Mouse (Mus musculus) limb, embryonic 10.5 days (tissue): ENCODE data around the gene Pmm1. TPM values are rescaled to one million over a fixed set of nuclear protein-coding genes. Genes with fewer than 3 reads are reported as not detected.

ENCODE experiments used
- DNase-seq: peaks from one replicate; pipeline ENCODE4 v3.0.0-alpha.2; 2017; ENCODE audit warnings: low spot score
- H3K27ac ChIP-seq: fragments of 300-500 bp; sonication (generic); 2 replicates; pipeline ENCODE4 v1.5.1; 2016; ENCODE audit warnings: mild to moderate bottlenecking
- H3K27me3 ChIP-seq: fragments of 300-500 bp; sonication (generic); 2 replicates; pipeline ENCODE4 v1.6.1; 2016; ENCODE audit warnings: low read depth, mild to moderate bottlenecking; ENCODE audit not compliant: poor library complexity, severe bottlenecking
- H3K36me3 ChIP-seq: fragments of 300-500 bp; sonication (generic); 2 replicates; pipeline ENCODE4 v1.6.1; 2016; ENCODE audit warnings: mild to moderate bottlenecking, moderate library complexity
- H3K4me1 ChIP-seq: fragments of 300-500 bp; sonication (generic); 2 replicates; pipeline ENCODE4 v1.6.1; 2016
- H3K4me3 ChIP-seq: fragments of 300-500 bp; sonication (generic); 2 replicates; pipeline ENCODE4 v1.5.1; 2016; ENCODE audit warnings: mild to moderate bottlenecking, moderate library complexity
- H3K9me3 ChIP-seq: fragments of 300-500 bp; sonication (generic); replicated peaks from 2 replicates; pipeline ENCODE4 v1.6.1; 2016; ENCODE audit warnings: mild to moderate bottlenecking
- WGBS: fragments of 180-500 bp; shearing (Covaris S2); methylation state at CpG from one replicate; pipeline ENCODE4 v1.1.7; 2016; 5-methylcytosine and 5-hydroxymethylcytosine counted together
- polyA plus RNA-seq: library from polyadenylated mRNA; unstranded; fragments of >200 nt; fragmentation: Nextera tagmentation; extraction: Ambion mirVana; gene quantifications from 2 replicates; pipeline ENCODE4 v1.2.1, GENCODE M21; 2016

Gene Pmm1
- polyA plus RNA-seq, 1 experiment from 2014 or later = 18.1 TPM

- H3K27ac ChIP-seq = peak within 1 kb of the TSS; percentile 68
- DNase-seq = peak; percentile 67
- H3K27me3 ChIP-seq = peaks cover 18% of the 10 kb centered on the region
- H3K4me3 ChIP-seq = peak within 1 kb of the TSS; percentile 58
- no peaks in the 10 kb centered on the region for H3K9me3 ChIP-seq
- WGBS = under 1% methylated on average over 12 of the region's 12 CpGs
- peaks cover 39% of the 10 kb centered on the region for H3K4me1 ChIP-seq
- no peaks in the 10 kb centered on the region for H3K36me3 ChIP-seq
Measured at GRCm38 (mm10) chr15:81936679-81937078, 24.1 kb downstream of the Pmm1 start, which contains the start of gene Csdc2. Csdc2 (plus strand) TSS chr15:81936759.

GRCm38 (mm10) chr15:81935869-81936637 lies 24.7 kb downstream of the Pmm1 start:
- no peak overlapping the region for H3K27ac ChIP-seq
- peak overlapping the region; percentile 58 for H3K4me3 ChIP-seq
- 58% methylated on average over 7 of the region's 7 CpGs for WGBS
- no peaks in the 10 kb centered on the region for H3K36me3 ChIP-seq
- H3K27me3 ChIP-seq = peaks cover 18% of the 10 kb centered on the region
- H3K4me1 ChIP-seq = peaks cover 39% of the 10 kb centered on the region
- no peaks in the 10 kb centered on the region for H3K9me3 ChIP-seq
- no peak for DNase-seq

DNA sequence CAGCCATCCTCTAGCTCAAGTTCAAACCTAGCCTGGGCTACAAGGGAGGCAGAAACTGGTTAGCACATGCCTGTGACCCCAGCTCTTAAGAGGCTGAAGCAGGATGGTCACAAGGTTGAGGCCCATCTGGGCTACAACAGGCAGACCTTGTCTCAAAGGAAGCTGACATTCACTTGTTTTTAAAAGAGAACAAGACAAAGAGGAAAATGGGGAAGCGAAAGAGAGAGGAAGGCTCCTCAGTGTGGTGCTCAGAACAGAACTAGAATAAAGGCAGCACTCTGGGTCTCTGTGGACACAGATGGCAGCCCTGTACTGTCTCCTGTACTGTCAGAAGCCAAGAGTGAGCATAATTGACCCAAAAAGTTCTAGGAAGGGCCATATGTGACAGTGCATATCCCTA lies 26.7 kb downstream of the Pmm1 start:
- Histone ChIP-seq H3K4me1 (peaks cover 39% of the 10 kb centered on the region), H3K27ac (no peak overlapping the region), H3K9me3 (no peaks in the 10 kb centered on the region), H3K27me3 (peaks cover 18% of the 10 kb centered on the region), H3K4me3 (no peak overlapping the region), H3K36me3 (no peaks in the 10 kb centered on the region)
- DNase-seq = no peak
- 88% methylated on average over 1 of the region's 1 CpGs for WGBS

DNA sequence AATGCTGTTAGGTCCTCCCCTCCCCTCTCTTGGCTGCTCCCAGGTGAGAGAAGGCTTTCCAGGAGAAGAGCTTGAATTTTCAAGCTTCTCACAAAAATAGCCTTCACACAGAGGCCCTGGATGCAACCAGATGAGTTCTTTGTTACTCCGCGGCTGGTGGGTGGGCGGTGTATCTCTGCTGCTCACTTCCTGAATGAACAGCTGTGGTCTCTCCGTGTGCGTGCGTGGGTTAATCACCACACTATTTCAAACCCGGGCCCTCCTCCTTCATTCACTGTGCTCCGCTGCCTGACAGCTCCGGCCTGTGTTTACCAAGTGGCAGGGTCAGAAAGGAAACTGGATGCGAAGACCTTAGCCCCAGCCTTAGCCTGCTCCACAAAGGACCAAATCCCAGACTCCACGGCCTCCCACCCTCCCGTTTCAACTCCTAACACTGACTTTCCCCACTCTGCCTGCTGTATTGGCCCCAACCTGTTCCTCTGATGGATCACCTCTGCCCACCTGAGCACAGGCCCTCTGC lies 27.7 kb downstream of the Pmm1 start:
- H3K36me3 ChIP-seq = no peaks in the 10 kb centered on the region
- 0 out of 2 replicates have a peak overlapping the region, but pooled peaks have one; percentile 9 for H3K27ac ChIP-seq
- DNase-seq = no peak
- peaks cover 18% of the 10 kb centered on the region for H3K27me3 ChIP-seq
- H3K4me1 ChIP-seq = peaks cover 30% of the 10 kb centered on the region
- H3K4me3 ChIP-seq = no peak overlapping the region
- 58% methylated on average over 12 of the region's 12 CpGs for WGBS
- H3K9me3 ChIP-seq = no peaks in the 10 kb centered on the region

GRCm38 (mm10) chr15:81928277-81928676 lies 32.5 kb downstream of the Pmm1 start:
- no peaks in the 10 kb centered on the region for H3K27me3 ChIP-seq
- 78% methylated on average over 11 of the region's 11 CpGs for WGBS
- no peak for DNase-seq
- H3K36me3 ChIP-seq = peaks cover 12% of the 10 kb centered on the region; the same call in 1 of the 2 replicates
- no peaks in the 10 kb centered on the region for H3K9me3 ChIP-seq
- no peak overlapping the region for H3K4me3 ChIP-seq
- no peak overlapping the region for H3K27ac ChIP-seq
- H3K4me1 ChIP-seq = peaks cover 37% of the 10 kb centered on the region

GRCm38 (mm10) chr15:81927741-81928140 lies 33.0 kb downstream of the Pmm1 start:
- Histone ChIP-seq H3K27me3 (no peaks in the 10 kb centered on the region), H3K36me3 (peaks cover 12% of the 10 kb centered on the region; the same call in 1 of the 2 replicates), H3K9me3 (no peaks in the 10 kb centered on the region), H3K4me1 (peaks cover 32% of the 10 kb centered on the region), H3K27ac (no peak overlapping the region), H3K4me3 (no peak overlapping the region)
- no peak for DNase-seq
- WGBS = 72% methylated on average over 4 of the region's 4 CpGs

- Histone ChIP-seq H3K4me3 (peak overlapping the region; percentile 78), H3K27ac (peak overlapping the region; percentile 84; the same call in 1 of the 2 replicates), H3K27me3 (no peaks in the 10 kb centered on the region), H3K4me1 (peaks cover 30% of the 10 kb centered on the region), H3K9me3 (no peaks in the 10 kb centered on the region), H3K36me3 (peaks cover 24% of the 10 kb centered on the region)
- 38% methylated on average over 9 of the region's 9 CpGs for WGBS
- no peak for DNase-seq
Measured at GRCm38 (mm10) chr15:81926446-81926822, 34.3 kb downstream of the Pmm1 start.

DNA sequence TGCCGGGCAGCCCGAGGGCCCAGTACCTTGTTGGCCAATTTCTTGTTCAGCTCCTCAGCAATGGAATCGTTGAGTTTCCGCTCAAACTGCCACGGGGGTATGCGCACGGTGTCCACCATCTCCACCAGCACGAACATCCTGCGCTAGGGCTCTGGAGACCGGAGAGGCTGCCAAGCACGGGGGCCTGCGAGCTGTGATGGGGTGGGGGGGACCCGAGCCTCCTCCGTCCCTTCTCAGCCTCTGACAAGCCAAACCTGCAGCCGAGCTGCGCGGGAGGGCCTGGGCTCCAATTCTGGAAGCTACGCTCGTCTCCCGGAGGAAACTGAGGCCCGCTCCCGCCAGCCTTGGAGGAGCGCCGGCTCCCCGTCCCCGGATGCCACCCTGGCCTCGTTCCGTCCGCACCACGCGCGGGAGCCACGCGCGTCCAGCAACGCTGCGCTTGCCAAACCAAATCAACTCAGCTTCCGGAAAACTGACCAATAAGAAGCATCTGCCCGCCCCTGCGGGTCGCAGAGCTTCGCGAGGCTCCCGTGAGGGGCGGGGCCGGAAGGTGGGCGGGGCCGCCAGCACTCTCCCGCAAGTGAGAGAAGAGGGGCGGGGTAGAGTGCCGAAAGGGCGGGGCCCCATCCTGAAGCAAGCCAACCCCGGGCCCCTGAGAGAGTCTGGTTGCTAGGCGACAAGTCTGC lies 34.8 kb downstream of the Pmm1 start, which contains the start of gene Polr3h:
Gene Polr3h (minus strand): TSS at position 481 of the 686 bp plus-strand sequence.
- Histone ChIP-seq H3K4me3 (peak within 1 kb of the TSS; percentile 78), H3K36me3 (peaks cover 27% of the 10 kb centered on the region), H3K27ac (peak within 1 kb of the TSS; percentile 84), H3K4me1 (peaks cover 30% of the 10 kb centered on the region), H3K27me3 (no peaks in the 10 kb centered on the region), H3K9me3 (no peaks in the 10 kb centered on the region)
- WGBS = 1% methylated on average over 54 of the region's 54 CpGs
- DNase-seq = peak; percentile 97

- Histone ChIP-seq H3K9me3 (no peaks in the 10 kb centered on the region), H3K4me1 (peaks cover 30% of the 10 kb centered on the region), H3K36me3 (peaks cover 33% of the 10 kb centered on the region), H3K27ac (no peak overlapping the region), H3K4me3 (peak overlapping the region; percentile 78), H3K27me3 (no peaks in the 10 kb centered on the region)
- WGBS = 88% methylated on average over 11 of the region's 11 CpGs
- DNase-seq = no peak
Measured at GRCm38 (mm10) chr15:81924933-81925332, 35.8 kb downstream of the Pmm1 start.

DNA sequence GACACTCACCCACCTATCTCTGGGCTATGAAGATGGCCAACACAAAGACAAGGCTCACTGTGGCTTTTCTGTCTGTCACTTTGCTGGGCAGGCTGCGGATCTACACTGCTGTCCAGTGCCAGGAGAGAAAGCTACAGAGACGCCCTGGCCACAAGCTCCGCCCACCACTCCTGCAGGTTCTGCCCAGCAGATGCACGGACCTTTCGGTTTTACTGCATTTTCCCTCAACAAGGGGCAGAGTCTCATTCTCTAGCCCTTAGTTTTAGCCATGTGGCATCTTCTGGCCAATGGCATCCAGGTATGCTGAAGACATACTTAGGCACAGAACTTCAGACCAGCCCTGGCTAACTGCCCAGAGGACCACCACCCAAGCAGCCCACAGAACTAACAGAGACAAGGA lies 39.5 kb downstream of the Pmm1 start:
- H3K36me3 ChIP-seq = peaks cover 64% of the 10 kb centered on the region
- H3K4me1 ChIP-seq = peaks cover 25% of the 10 kb centered on the region
- no peaks in the 10 kb centered on the region for H3K27me3 ChIP-seq
- no peak overlapping the region for H3K4me3 ChIP-seq
- no peak for DNase-seq
- 73% methylated on average over 5 of the region's 5 CpGs for whole genome bisulfite sequencing
- no peaks in the 10 kb centered on the region for H3K9me3 ChIP-seq
- no peak overlapping the region for H3K27ac ChIP-seq

DNA sequence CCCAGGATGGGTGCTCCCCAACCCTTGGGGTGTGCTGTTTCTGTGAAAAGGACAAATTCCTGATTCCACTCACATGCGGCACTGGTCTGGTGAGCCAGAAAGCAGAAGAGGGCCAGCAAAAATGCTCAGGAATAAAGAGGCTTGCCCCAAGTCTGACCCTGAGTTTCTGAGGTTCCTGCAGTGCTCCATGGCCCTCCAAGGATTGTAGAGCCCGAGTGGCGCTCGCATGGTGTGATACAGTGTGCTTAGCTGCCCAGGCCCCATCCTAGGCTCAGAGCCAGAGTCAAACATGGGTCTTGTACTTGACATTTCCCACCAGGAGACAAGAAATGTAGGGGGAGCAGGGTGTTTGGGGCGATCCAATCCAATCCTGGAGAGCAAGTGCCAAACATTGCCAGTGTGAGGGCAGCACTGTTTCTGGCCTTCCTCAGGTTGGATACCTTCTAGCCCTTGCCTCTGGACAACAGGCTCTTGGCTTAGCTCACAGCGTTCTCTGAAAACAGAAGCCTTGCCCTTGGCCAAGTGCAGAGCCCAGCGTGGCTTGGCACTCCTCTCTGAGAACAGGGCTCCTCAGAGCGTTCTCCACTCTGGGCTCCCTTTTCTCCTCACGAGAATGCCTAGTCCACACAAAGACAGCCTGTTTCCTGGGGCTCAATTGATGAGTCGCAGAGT lies 40.0 kb downstream of the Pmm1 start:
- H3K4me3 ChIP-seq = no peak overlapping the region
- H3K27ac ChIP-seq = no peak overlapping the region
- H3K36me3 ChIP-seq = peaks cover 70% of the 10 kb centered on the region
- no peak for DNase-seq
- H3K9me3 ChIP-seq = no peaks in the 10 kb centered on the region
- peaks cover 19% of the 10 kb centered on the region for H3K4me1 ChIP-seq
- no peaks in the 10 kb centered on the region for H3K27me3 ChIP-seq
- WGBS = 94% methylated on average over 10 of the region's 10 CpGs

DNA sequence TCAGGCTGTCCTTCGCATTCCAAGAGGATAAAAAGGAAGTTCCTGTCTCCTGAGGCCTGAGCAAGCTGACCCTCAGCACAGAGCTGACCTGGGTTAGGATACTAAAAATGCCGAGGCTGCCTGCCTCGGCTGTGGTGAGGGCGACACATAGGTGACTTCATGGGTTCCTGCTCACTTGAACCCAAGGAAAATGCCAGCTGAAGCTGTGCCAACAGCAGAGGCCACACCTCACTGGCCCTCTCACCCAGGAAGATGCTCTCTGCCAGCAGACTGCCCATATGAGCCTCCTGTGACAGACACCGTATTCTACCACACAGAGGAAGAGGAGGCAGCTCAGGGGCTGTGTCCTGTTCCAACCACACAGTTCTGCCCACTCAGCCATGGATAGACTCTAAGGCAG lies 41.7 kb downstream of the Pmm1 start:
- no peak overlapping the region for H3K4me3 ChIP-seq
- WGBS = 83% methylated on average over 5 of the region's 5 CpGs
- H3K27me3 ChIP-seq = no peaks in the 10 kb centered on the region
- H3K27ac ChIP-seq = no peak overlapping the region
- no peaks in the 10 kb centered on the region for H3K9me3 ChIP-seq
- H3K4me1 ChIP-seq = 0 out of 2 replicates have a peak, but pooled peaks cover 3% of the 10 kb centered on the region
- no peak for DNase-seq
- peaks cover 79% of the 10 kb centered on the region for H3K36me3 ChIP-seq
